Mouse (Mus musculus) embryo, embryonic 10.5 days (tissue): ENCODE measurements at regions not wholly inside any gene's neighbourhood (a gene's known extent, or its start where the extent isn't known, plus 50 kb on each side); places are given as distances from the start of the nearest gene placed in this dataset.

Experiments
- DNase-seq: peaks from one replicate; pipeline ENCODE4 v3.0.0-alpha.2; 2015; ENCODE audit warnings: low spot score

GRCm38 (mm10) chr3:149220958-149221357 lies 230.6 kb upstream of the Adgrl2 start:
- no peak for DNase-seq

DNA sequence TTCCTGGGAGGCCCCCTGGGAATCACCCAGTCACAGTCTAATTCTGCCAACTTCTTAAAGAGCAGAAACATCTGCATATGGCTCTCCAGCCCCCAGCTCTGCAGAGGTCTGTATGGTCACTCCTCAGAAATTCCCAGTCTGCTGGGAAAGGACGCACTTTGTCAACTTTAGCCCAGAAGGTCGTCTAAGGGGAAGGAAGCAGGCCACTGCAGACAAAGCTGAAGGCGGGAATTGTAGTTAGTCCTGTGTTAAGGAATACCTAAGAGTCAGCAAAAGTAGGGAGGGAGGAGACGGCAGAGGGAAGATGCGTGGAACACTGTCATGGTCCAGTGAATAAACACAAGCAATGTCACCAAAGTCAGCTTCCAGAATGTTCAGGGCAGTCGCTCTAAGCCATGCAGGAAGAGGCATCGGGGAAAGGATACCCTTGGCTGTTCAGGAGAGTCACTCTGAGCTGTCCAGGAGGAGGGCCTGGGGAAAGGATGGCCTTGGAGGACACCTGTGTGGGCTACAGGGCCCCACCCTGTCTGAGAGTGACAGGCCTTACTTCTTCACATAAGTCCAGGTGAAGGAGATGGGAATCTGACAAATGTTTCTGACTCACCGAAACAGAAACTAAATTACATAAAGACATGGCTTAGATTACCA lies 230.1 kb upstream of the Adgrl2 start:
- no peak for DNase-seq

- peak; percentile 18 for DNase-seq
Observed at GRCm38 (mm10) chr3:149219381-149220303, 229.3 kb upstream of the Adgrl2 start.

DNA sequence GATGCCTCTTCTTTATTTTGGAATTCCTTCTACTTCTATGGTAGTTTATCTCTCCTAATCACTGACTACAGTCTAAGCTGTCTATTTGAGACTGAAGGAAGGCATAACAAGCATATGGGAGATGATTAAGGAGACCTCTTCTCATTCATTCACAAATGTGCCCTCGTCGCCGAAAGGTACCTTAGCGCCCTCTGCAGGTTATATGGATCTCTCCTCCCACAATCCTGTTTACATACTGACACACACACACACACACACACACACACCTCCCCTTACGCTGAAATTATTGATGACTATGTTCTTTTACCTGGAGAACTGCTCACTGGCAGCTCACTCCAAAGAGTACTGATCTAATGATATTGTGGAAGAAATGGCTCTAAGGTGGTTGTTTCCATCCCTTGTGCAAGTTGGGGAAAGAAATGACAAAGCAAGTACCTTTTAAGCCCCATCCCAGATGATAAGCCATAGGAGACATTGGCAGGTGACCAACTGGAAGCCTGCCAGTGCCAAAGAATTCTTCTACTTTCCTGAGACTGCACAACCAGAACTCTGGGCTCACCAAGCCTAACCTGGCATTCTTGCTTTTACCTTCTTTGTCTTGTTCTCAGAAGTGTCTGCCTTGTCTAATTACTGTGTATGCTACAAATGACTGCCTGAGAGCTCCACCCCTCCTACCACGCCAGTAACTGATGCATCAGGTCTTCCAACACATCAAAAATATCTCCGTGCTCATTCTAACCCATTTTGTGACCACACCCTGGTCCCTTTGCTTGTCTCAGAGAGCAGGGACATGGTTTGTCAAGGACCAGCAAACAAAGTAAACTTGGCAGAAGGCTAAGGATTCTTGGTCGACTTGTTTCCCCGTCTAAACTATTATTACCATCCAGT lies 227.8 kb upstream of the Adgrl2 start:
- DNase-seq: no peak

DNA sequence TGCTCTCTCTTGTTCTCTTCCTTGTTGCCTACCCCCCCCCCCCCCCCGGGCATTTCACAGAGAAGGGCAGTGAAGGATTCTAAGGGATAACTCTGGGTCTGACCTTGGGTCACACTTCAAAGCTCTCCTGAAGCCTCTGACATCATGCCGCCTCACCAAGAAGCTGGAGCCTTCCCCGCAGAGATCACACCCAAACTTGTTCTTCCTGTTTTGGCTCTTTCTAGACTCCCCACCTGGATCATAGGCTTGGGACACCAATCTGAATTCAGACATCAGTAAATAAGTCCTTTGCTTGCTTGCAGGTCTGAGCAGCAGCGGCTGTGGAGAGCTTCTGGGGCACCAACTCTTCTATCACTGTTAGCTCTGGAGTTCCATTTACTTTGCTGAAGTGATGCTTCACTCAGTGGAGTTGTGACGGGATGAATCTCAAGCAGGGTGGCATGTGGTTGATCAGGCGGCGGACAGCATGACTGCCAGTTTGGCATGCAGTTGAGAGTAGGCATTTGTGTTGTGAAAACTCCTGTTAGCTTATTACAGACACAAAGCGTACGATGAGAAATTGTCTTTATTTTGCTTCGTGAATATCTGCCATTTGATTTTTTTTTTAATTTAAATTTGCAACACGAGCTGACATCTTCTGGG lies 226.5 kb upstream of the Adgrl2 start:
- peak; percentile 33 for DNase-seq

DNA sequence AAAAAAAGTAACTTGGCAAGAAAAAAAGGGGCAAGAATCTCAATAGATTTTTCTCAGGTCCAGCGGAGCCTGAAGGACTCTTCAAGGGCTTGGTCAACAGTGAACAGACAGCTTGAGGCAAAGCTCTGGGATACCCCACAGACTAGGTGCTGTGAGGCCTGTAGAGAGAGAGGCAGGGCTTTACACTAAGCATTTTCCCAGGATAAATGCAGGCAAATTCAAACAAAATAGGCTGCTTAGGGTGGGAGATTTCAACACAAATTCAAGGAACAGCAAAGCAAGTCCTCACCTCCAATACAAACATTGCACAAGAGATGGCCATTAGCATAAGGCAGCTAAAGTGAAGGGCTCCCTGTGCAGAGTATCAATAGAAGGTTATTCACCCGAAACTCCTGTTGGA lies 225.3 kb upstream of the Adgrl2 start:
- no peak for DNase-seq

DNA sequence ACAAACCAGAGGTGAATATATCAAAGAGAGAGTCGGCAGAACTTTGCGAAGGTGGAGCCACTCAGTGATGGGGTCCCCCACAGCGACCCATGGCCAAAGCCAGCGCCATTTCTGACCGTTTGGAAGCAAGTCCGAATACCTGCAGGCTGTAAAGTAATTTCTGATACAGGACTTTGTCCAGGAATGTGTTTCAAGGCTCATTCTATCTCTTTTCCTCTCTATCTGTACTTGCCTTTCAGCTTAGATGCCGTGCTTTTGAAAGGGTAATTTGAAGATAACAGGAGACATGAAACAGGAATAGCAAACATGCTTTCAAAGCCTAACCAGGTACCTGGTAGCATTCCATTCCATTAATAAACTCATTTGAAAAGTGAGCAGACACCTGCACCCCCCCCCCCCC lies 221.6 kb upstream of the Adgrl2 start:
- no peak for DNase-seq

DNA sequence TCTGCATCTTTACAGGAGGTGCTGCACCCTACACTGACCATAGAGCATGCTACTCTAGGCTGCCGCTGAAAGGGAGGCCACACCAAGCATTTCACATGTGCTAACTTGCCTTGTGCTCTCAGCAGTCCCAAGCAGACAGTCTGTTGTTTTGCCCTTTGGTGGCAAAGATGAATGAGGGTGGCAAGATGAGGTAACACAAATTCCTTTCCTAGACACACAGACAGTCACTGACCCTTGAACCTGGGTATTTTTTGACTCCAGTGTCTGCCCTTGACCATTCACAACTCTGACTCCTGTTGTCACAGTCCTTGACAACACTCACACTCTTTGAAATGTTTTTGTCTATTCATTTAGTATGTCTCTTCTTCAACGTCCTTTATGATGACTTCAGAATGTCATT lies 218.9 kb upstream of the Adgrl2 start:
- no peak for DNase-seq

DNA sequence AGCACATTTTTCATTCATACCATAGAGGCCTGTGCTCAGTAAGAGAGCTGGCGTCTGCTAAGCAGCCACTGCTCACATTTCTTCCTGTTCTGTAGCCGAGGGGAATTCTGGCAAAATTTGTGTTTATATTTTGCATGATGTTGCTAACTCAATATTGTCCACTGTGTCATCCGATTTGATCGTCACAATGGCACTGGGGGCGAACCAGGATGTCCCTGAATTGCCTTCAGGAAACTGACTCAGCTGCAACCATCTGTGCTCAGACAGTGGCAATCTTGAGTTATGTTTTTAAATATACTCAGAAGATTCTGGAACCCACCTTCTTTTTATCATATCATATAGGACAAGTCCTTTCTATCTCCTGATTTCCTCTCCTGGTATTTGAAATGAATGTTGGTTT lies 213.1 kb upstream of the Adgrl2 start:
- no peak for DNase-seq

GRCm38 (mm10) chr3:149196477-149197185 lies 206.3 kb upstream of the Adgrl2 start:
- DNase-seq: no peak

DNA sequence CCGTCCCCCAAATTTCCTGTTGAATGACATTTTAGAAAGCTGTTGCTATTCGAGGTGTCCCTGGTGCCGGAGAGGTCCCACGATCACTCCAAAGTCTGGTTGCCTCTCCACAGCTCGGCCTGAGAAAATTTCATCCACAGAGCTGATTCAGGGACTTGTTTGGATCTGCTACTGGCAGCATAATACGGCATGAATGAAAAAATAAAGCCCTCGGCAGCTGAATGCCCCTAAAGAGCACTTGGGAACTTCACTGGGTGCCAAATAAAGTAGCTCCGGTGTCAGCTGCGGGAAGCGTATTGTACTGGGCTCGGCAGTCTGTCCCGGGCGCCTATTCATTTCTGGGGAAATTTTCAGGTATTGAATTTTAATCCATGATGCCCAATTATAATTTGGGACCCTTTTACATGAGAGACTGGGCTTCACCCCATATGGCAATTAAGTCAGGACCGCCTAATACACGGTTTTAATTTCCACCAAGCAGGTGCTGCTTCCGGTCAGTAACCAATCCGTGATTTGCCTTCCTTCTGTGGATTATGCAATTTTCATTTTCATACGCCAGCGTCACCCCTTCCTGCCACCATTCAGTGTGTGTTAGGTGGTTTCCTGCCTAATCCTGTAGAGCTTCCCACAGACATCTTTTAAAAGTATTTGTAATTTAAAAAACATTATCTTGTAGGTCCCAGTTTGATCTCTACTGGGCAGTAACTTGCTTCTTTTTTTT lies 200.7 kb upstream of the Adgrl2 start:
- no peak for DNase-seq

DNA sequence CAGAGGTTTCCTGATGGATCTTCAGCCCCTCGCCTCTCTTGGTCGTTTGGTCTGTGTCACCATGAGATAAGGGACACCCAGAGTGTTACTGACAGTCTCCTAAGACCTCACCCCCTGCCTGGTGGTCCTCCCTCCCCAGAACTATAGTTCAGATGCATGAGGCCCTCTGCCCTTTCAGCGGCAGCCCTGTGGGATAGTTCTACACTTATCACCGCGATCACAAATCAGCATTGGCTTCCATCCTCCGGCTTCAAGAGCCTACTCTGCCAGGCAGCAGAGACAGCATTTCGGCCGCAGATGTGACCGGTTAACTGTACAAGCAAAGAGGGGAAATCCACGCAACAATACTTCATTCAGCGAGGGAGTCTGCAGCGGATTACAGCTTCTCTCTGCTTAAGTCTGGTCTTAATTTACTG lies 193.8 kb upstream of the Adgrl2 start:
- DNase-seq: peak; percentile 73

DNA sequence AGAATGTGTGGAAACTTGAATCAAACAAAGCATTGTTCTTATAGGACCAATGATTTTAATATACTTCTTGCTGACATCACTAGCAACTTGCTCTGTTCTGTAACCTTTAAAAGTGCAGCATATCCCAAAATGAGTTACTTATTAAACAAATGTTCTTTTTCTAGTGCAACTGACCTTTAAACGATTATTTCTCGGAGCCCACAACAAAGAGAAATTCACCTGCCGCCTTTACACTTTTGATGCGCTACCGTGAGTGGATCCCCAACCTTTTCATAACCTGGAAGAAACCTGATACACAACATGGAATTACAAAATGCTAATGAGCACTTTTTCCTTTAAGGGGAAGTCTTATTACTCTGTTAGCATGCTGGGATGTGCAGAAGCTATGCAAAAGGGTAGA lies 191.7 kb upstream of the Adgrl2 start:
- no peak for DNase-seq

DNA sequence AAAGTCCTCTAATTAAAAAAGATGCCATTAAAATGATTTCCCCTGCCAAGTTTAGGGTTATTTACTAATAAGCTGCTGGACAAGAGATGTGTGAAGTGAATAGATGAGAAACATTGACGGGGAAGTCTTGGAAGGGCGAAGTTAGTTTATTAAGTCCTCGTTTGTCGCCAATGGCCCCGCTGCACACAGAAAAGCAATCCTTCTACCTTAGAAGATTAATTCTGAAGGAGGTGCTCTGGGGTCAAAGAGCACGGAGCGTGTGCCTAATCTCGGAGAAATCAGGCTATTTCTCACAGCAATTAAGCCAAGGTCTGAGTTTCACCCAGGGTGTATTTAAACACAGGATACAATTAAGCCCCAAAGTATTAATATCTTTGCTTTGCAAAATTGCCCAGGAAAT lies 189.8 kb upstream of the Adgrl2 start:
- no peak for DNase-seq

DNA sequence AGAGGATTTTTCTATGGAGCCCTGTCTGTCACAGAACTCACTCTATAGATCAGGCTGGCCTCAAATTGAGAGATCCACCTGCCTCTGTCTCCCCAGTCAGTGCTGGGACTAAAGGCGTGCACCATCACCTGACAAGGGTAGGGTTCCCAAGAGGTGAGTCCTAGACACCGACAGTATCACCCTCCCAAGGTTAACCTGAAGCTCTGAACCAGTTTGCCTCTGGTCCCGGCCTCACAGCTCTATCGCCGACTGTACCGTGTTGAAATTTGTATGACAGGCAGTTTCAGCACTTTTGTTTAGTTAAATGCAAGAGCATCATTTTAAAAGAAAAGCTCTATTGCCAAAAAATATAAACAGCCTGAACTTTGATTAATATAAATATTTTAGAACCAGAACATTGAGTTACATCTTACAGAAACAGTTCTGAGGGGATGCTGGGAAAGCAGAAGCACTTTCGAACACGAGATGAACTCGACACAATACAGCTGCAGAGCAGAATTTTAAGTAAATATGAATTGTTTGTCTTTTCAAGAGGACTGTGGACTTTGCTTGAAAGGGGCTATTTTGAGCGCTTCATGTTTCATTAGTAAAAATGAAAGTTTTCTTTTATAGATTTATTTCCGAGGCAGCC lies 189.2 kb upstream of the Adgrl2 start:
- DNase-seq: no peak

DNA sequence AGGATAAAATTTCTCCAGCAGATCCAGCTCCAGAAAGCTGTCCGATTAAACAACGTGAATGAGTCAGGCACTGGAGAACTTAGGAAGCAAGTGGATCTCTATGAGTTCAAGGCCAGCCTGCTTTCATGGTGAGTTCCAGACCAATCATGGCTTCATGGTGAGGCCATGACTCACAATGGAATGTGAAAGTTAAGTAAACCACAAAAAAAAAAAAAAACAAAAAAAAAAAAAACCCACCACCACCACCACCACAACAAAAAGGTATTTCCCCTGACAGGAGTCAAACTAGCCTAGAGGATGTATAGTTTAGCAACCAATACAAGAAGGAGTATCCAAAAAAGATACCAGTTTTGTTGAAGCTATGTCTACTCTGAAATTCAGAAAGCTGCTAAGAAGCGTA lies 188.5 kb upstream of the Adgrl2 start:
- no peak for DNase-seq

DNA sequence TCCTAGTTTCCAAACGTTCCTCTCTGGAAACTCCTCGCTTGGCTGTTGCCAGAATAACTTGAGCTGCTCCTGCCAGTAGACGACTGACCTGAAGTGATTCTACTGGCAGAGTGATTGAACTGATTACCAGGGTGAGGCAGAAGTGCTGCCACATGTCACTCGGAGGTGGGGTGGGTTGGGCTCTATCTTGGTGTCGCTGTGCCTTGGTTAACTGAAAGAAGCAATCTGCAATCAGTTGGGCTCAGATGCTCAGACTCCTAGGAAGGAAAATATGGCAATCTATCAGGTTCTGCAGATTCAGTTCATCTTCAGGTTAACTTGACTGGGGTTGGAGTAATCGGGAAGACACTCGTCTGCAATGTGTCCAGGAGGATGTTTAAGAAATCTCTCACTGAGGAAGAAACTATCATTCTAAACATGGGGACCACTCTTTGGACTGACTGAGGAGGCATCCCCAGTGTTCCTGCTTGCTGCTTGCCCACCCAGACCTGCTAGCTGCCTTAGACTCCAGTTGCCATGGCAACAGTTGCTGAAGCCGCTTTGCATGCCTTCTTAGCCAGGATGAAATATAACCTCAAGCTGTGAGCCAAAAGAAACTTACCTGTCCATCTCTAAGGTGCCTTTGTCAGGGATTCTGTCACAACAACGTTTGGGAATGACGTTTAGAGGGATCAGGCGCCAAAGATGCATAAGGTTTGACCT lies 184.5 kb upstream of the Adgrl2 start:
- peak; percentile 50 for DNase-seq

DNA sequence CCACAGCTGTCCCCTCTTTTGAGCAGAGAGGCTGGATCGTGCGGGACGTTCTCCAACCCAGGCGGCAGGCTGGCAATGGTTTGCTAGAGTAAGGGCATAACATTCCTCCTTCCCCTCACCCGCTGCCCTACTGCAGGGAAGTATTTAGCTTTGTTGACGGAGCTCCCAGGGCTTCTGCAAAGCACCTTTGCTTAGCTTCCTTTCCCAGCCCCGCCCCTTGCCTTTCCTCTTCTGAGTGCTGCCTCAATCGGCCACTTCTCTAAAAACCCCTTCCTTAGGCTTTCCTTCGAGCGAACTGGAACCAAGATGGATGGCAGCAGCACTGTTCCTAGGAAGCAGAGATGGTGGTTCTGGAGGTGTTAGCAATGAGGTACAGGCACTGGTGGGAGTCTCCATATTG lies 183.2 kb upstream of the Adgrl2 start:
- no peak for DNase-seq

- DNase-seq: no peak
Observed at GRCm38 (mm10) chr3:149171766-149172165, 181.4 kb upstream of the Adgrl2 start.

DNA sequence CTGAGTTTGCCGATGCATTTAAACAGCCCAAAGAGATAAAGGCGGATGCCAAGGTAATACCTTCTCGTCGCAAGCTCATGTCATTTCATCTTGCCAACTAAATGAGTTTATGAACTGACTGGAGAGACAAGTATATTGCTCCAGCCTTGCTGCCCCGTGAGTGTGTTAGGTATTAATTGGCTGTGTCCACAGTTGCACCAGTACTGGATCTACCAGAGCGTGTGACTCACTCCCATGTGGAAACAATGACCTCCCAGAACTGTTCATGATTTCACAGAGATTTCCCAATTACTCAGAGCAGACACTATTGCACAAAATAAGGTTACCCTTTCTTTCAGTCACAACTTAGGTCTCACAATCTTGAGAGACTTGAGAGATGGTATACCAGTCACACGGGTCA lies 179.8 kb upstream of the Adgrl2 start:
- no peak for DNase-seq
